Mouse (Mus musculus) adrenal gland, postnatal 0 days (tissue): ENCODE measurements around the gene Fhl5. TPM values are rescaled to one million over a fixed set of nuclear protein-coding genes. Genes with fewer than 3 reads are reported as not detected.

Experiments used
- polyA plus RNA-seq: library from polyadenylated mRNA; unstranded; fragments of >200 nt; fragmentation: Nextera tagmentation; extraction: Ambion mirVana; gene quantifications from 2 replicates; pipeline ENCODE4 v1.2.1, GENCODE M21; 2015

The Fhl5 gene
- polyA plus RNA-seq: 0.17 and 0.68 TPM in 2 replicates

DNA sequence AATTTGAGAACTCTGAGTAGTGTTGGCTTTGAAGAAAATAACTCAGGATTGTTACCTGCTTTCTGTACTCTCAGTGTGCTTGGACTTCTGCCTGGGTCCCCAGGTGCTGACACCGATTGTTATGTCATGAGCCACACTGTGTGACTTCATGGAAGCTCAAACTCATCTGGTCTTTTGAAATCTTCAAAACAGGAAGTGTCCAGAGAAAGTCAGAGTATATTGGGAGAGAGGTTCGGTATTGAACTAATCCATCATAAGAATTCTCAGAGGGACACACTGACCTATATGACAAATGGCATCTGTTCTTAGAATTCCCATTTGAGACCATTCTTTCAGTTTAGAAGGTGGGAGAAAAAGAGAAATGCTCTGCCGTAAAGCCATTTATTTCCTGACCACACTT lies at the start of gene Fhl5:
Gene Fhl5, minus strand, starts transcription at position 101 of the 400 bp plus-strand sequence.

DNA sequence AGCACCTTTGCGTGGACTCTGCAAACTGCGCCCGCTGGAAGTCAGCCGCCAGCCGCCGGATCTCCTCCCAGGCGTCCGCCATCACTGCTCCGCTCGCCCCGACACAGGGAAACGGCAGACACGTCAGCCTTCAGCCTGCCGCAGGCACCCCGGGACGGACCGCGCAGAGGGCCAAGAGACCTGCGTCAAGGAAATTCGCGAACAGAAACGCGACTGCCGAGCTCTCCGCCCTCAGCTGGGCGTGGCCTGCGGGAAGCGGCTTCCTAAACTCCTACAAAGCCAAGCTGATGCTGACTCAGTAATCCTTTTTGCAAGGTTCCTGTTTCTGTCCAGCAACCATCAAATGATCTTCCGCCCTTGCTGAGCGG lies 39.0 kb upstream of the Fhl5 start, which contains the start of gene Ufl1:
Gene Ufl1, minus strand, starts transcription at position 151 of the 368 bp plus-strand sequence.

Other genes starting within 250 kb of the Fhl5 start
- 28.7 and 39.6 TPM in 2 replicates for gene Ufl1, start 38.9 kb upstream of the Fhl5 start, polyA plus RNA-seq